Comparison of ENCODE assay signal across 11 mouse cellular contexts in genomic region chr16:94180122-94180870, GRCm38 (mm10).
DNase-seq lines count a peak whose midpoint lies in the region; ATAC-seq lines count a peak whose summit lies in the region.
"Had no signal": no experiment of that assay in that cellular context is flagged by ENCODE, and none has a peak within 500 bp of the region (broad histone marks: within the 10 kb centered on the region; RNA-seq: fewer than 3 reads in every experiment).

No protein-coding gene starts in this region.

- H3K4me3 ChIP-seq in heart, embryonic 13.5 days: no peak overlapping the region
- no peak overlapping the region for H3K4me3 ChIP-seq in heart, embryonic 10.5 days
- H3K4me3 ChIP-seq in embryonic facial prominence, embryonic 13.5 days: no peak overlapping the region
- H3K4me3 ChIP-seq in hindbrain, embryonic 14.5 days (replicated peaks; ENCODE audit: low read length): no peak overlapping the region
- H3K4me3 ChIP-seq in midbrain, embryonic 16.5 days (ENCODE audit: low read depth, low read length): no peak overlapping the region
- H3K4me3 ChIP-seq: heart, adult 2 months; megakaryocyte, embryonic 14.5 days had no signal

- H3K27me3 ChIP-seq in heart, embryonic 13.5 days (replicated peaks): peaks cover 59% of the 10 kb centered on the region
- H3K27me3 ChIP-seq in heart, embryonic 10.5 days (ENCODE audit: insufficient read depth, poor library complexity, severe bottlenecking): peaks cover 79% of the 10 kb centered on the region
- H3K27me3 ChIP-seq in embryonic facial prominence, embryonic 13.5 days: peaks cover 83% of the 10 kb centered on the region
- H3K27me3 ChIP-seq in hindbrain, embryonic 14.5 days (ENCODE audit: control insufficient read depth, insufficient read depth, low read length): peaks cover 35% of the 10 kb centered on the region
- H3K27me3 ChIP-seq in midbrain, embryonic 16.5 days (ENCODE audit: control insufficient read depth, insufficient read depth, low read depth, low read length): peaks cover 45% of the 10 kb centered on the region

- no peak; the same call in 1 of the 2 replicates for ATAC-seq in heart, embryonic 13.5 days (ENCODE audit: extremely low read depth, insufficient number of reproducible peaks, low FRiP score, low TSS enrichment)
- ATAC-seq in embryonic facial prominence, embryonic 13.5 days (ENCODE audit: insufficient number of reproducible peaks, insufficient read depth, low FRiP score, low TSS enrichment, low read depth): no peak
- no peak for ATAC-seq in hindbrain, embryonic 14.5 days (ENCODE audit: low FRiP score)
- no peak for ATAC-seq in midbrain, embryonic 16.5 days

- H3K27ac ChIP-seq in heart, embryonic 13.5 days (replicated peaks): no peak overlapping the region
- H3K27ac ChIP-seq in heart, embryonic 10.5 days: no peak overlapping the region
- H3K27ac ChIP-seq in embryonic facial prominence, embryonic 13.5 days: no peak overlapping the region
- H3K27ac ChIP-seq in hindbrain, embryonic 14.5 days: peak overlapping the region; percentile 8; the same call in 1 of the 2 replicates
- H3K27ac ChIP-seq in midbrain, embryonic 16.5 days (ENCODE audit: low read length): 0 out of 2 replicates have a peak overlapping the region, but pooled peaks have one; percentile 7
- H3K27ac ChIP-seq: heart, adult 2 months; stomach, postnatal 0 days had no signal

- intact Hi-C loops in left cerebral cortex, postnatal 4 days (cut with DNase I): no loop called here

- 50% methylated on average over 12 of the region's 12 CpGs for WGBS in heart, embryonic 13.5 days
- 42% methylated on average over 12 of the region's 12 CpGs for WGBS in heart, embryonic 10.5 days
- WGBS in embryonic facial prominence, embryonic 13.5 days: 37% methylated on average over 12 of the region's 12 CpGs
- 32% methylated on average over 12 of the region's 12 CpGs for WGBS in hindbrain, embryonic 14.5 days
- 20% methylated on average over 12 of the region's 12 CpGs for WGBS in midbrain, embryonic 16.5 days

- H3K36me3 ChIP-seq in heart, embryonic 13.5 days: no peaks in the 10 kb centered on the region
- H3K36me3 ChIP-seq in heart, embryonic 10.5 days: no peaks in the 10 kb centered on the region
- no peaks in the 10 kb centered on the region for H3K36me3 ChIP-seq in embryonic facial prominence, embryonic 13.5 days
- no peaks in the 10 kb centered on the region for H3K36me3 ChIP-seq in hindbrain, embryonic 14.5 days (replicated peaks; ENCODE audit: control insufficient read depth, insufficient read depth)
- no peaks in the 10 kb centered on the region for H3K36me3 ChIP-seq in midbrain, embryonic 16.5 days (ENCODE audit: control insufficient read depth, insufficient read depth, low read length)

- 0 out of 2 replicates have a peak overlapping the region, but pooled peaks have one; percentile 5 for H3K9ac ChIP-seq in heart, embryonic 13.5 days
- H3K9ac ChIP-seq in embryonic facial prominence, embryonic 13.5 days: no peak overlapping the region
- no peak overlapping the region for H3K9ac ChIP-seq in hindbrain, embryonic 14.5 days
- no peak overlapping the region for H3K9ac ChIP-seq in midbrain, embryonic 16.5 days (ENCODE audit: low read depth, low read length)

- peaks cover 21% of the 10 kb centered on the region for H3K4me1 ChIP-seq in heart, embryonic 13.5 days
- peaks cover 32% of the 10 kb centered on the region for H3K4me1 ChIP-seq in heart, embryonic 10.5 days
- H3K4me1 ChIP-seq in embryonic facial prominence, embryonic 13.5 days: peaks cover 21% of the 10 kb centered on the region
- H3K4me1 ChIP-seq in hindbrain, embryonic 14.5 days (replicated peaks; ENCODE audit: control insufficient read depth, insufficient read depth, low read length): peaks cover 20% of the 10 kb centered on the region
- peaks cover 23% of the 10 kb centered on the region for H3K4me1 ChIP-seq in midbrain, embryonic 16.5 days (ENCODE audit: control insufficient read depth, insufficient read depth, low read length)

- no peak overlapping the region for H3K4me2 ChIP-seq in heart, embryonic 13.5 days
- H3K4me2 ChIP-seq in embryonic facial prominence, embryonic 13.5 days: peak overlapping the region; percentile 46
- peak overlapping the region; percentile 34 for H3K4me2 ChIP-seq in hindbrain, embryonic 14.5 days (replicated peaks)
- H3K4me2 ChIP-seq in midbrain, embryonic 16.5 days (ENCODE audit: low read length): peak overlapping the region; percentile 40; the same call in 1 of the 2 replicates

- H3K9me3 ChIP-seq in heart, embryonic 13.5 days: no peaks in the 10 kb centered on the region
- H3K9me3 ChIP-seq in heart, embryonic 10.5 days: no peaks in the 10 kb centered on the region
- H3K9me3 ChIP-seq in embryonic facial prominence, embryonic 13.5 days: no peaks in the 10 kb centered on the region
- no peaks in the 10 kb centered on the region for H3K9me3 ChIP-seq in hindbrain, embryonic 14.5 days (ENCODE audit: control insufficient read depth, low read length)
- no peaks in the 10 kb centered on the region for H3K9me3 ChIP-seq in midbrain, embryonic 16.5 days (replicated peaks; ENCODE audit: control insufficient read depth, low read length, poor library complexity, severe bottlenecking)
- H3K9me3 ChIP-seq: megakaryocyte, embryonic 14.5 days had no signal

- no peak for DNase-seq in heart, embryonic 10.5 days (ENCODE audit: low spot score)
- DNase-seq in hindbrain, embryonic 14.5 days (ENCODE audit: low spot score): peak; percentile 52
- DNase-seq in left cerebral cortex, postnatal 4 days: no peak
- DNase-seq in spleen, postnatal 10 days (ENCODE audit: low spot score in 2 of 2): no peak
- no peak for DNase-seq in lung, postnatal 14 days
- DNase-seq: heart, adult 2 months had no signal

Comparison
In these comparisons a context has a peak if more than half of its experiments do, and no peak if none do; other contexts are left out.
1. H3K27ac ChIP-seq: peak in hindbrain, embryonic 14.5 days (single experiment) and midbrain, embryonic 16.5 days (single experiment); none in heart, embryonic 13.5 days (single experiment), heart, embryonic 10.5 days (single experiment) and embryonic facial prominence, embryonic 13.5 days (single experiment).